ENCODE assay signal across 22 mouse cellular contexts in the genomic region with DNA sequence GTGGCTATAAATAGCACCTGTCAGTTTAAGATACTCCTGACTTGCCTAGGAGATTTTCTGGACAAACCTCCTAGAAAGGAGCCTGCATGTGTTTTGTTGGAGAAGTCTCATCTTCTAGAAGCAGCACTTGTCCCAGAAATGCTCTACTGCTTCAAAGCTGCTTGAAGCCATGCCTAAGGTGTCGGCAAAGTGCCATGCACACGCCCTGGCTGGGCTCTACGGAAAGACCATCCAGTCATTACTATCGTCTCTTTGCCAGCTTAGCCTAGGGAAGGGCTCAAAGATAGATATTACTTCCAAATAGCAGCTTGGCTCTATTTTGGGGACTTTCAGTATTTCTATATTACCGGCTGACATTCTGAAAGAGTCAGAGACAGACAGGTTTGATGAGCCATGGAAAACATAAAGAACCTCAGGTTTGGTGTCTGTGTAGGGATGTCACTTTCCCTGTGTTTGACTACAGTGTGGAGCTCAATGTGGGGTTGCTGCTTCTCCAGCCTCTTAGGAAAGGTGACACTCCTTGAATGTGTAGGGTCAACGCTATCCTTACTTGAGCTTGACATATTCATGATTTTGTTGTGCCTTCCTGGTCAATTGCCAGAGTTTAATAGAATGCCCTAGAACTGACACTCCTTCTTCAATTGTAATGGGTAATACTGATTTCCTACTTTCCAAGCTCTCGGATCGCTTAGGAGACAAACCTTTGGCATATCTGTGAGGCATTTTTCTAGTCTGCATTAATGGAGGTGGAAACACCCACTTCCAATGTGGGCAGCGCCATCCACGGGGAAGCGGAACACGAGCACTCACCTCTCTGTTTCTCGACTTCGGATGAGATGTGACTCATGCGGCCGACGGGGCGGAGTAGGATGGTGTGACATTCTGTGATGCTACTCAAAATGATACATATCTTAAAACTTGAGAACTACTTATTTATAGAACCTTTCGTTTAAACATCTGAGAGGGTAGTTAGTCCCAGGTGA.
DNase-seq lines count a peak whose midpoint lies in the region; ATAC-seq and TF ChIP-seq lines count a peak whose summit lies in the region.
"Had no signal": no experiment of that assay in that cellular context is flagged by ENCODE, and none has a peak within 500 bp of the region (broad histone marks: within the 10 kb centered on the region; RNA-seq: fewer than 3 reads in every experiment).

No protein-coding gene starts in this region.

- no peak overlapping the region for H3K4me2 ChIP-seq in stomach, postnatal 0 days (replicated peaks; ENCODE audit: low read depth)
- H3K4me2 ChIP-seq: hindbrain, embryonic 14.5 days; intestine, embryonic 15.5 days; liver, embryonic 12.5 days; lung, embryonic 14.5 days had no signal

- 91% methylated on average over 19 of the region's 19 CpGs for WGBS in stomach, postnatal 0 days

- no peak for ATAC-seq in activated CD4-positive, CD25-positive, alpha-beta regulatory T cell, adult 4 months
- ATAC-seq in stomach, postnatal 0 days (ENCODE audit: low FRiP score, low TSS enrichment) = no peak
- ATAC-seq: intestine, embryonic 15.5 days; liver, embryonic 12.5 days had no signal

- no peak overlapping the region for H3K4me3 ChIP-seq in layer of hippocampus, adult 2 months
- H3K4me3 ChIP-seq in ES-E14 (ENCODE audit: insufficient read depth in 1 of 2, low read depth in 1 of 2, low read length in 2 of 2, poor library complexity in 1 of 2, severe bottlenecking in 1 of 2) = no peak overlapping the region
- no peak overlapping the region for H3K4me3 ChIP-seq in stomach, postnatal 0 days (ENCODE audit: low read depth, low read length)
- H3K4me3 ChIP-seq: heart, embryonic 10.5 days; intestine, embryonic 15.5 days; limb, embryonic 10.5 days; liver, embryonic 12.5 days; midbrain, embryonic 10.5 days had no signal

- in situ Hi-C loops in ES-E14 (cut with MboI; ENCODE audit: low sequenced_read_pairs in 2 of 2, unreplicated experiment in 2 of 2) = loop anchor here (10.0 to 25.0 kb wide), 2 partner anchors 255 to 257 kb away; partner anchors contain the start of gene Enc1 (in 1 of the 2)

- 0 out of 2 replicates have a peak overlapping the region, but pooled peaks have one; percentile 2 for H3K27ac ChIP-seq in layer of hippocampus, adult 2 months
- H3K27ac ChIP-seq in ES-E14 (ENCODE audit: insufficient read depth, low read depth, low read length, poor library complexity, severe bottlenecking) = peak overlapping the region; percentile 82
- no peak overlapping the region for H3K27ac ChIP-seq in stomach, postnatal 0 days (replicated peaks)
- H3K27ac ChIP-seq: heart, embryonic 10.5 days; hindbrain, embryonic 14.5 days; intestine, embryonic 15.5 days; limb, embryonic 10.5 days; liver, embryonic 12.5 days; midbrain, embryonic 10.5 days had no signal

- no peaks in the 10 kb centered on the region for H3K9me3 ChIP-seq in ES-E14 (ENCODE audit: control insufficient read depth, insufficient read depth, low read depth, low read length)
- no peaks in the 10 kb centered on the region for H3K9me3 ChIP-seq in stomach, postnatal 0 days (ENCODE audit: control insufficient read depth, low read length)
- H3K9me3 ChIP-seq: heart, embryonic 10.5 days; intestine, embryonic 15.5 days; limb, embryonic 10.5 days; liver, embryonic 12.5 days; midbrain, embryonic 10.5 days had no signal

- peaks cover 0 to 9% of the 10 kb centered on the region in 2 experiments; a peak in 1 of 4 replicates for H3K4me1 ChIP-seq in ES-E14 (ENCODE audit: control insufficient read depth in 2 of 2, insufficient read depth in 2 of 2, low read length in 2 of 2, poor library complexity in 1 of 2)
- no peaks in the 10 kb centered on the region for H3K4me1 ChIP-seq in stomach, postnatal 0 days (replicated peaks; ENCODE audit: control insufficient read depth, insufficient read depth)
- H3K4me1 ChIP-seq: liver, embryonic 12.5 days had no signal

- DNase-seq in layer of hippocampus, adult 2 months (ENCODE audit: low spot score in 2 of 2) = no peak
- no peak for DNase-seq in layer of hippocampus, postnatal 14 days (ENCODE audit: low spot score in 2 of 2)
- DNase-seq in ES-E14 (ENCODE audit: low read depth, low spot score) = no peak
- DNase-seq in frontal cortex, postnatal 25 days (ENCODE audit: low spot score in 2 of 2) = peak; percentile 47 to 55
- DNase-seq in right cerebral cortex, postnatal 14 days = peak; percentile 42
- DNase-seq in stomach, postnatal 0 days (ENCODE audit: low spot score) = no peak
- no peak for DNase-seq in spleen, adult 12 weeks (ENCODE audit: low spot score)
- DNase-seq: cerebellum, postnatal 10 days; gastrocnemius, postnatal 25 days; heart, postnatal 14 days; kidney, postnatal 4 days; lung, postnatal 4 days; thymus, postnatal 4 days had no signal

- no peak for TF ChIP-seq CTCF in layer of hippocampus, adult 2 months (conservative IDR thresholded peaks at IDR 0.05)
- TF ChIP-seq CTCF in stomach, postnatal 0 days (IDR thresholded peaks at IDR 0.05; ENCODE audit: low read depth) = no peak

- H3K27me3 ChIP-seq in stomach, postnatal 0 days (ENCODE audit: control insufficient read depth, insufficient read depth, low read length) = no peaks in the 10 kb centered on the region
- H3K27me3 ChIP-seq: CH12.LX; intestine, embryonic 15.5 days had no signal

- peaks cover 65% of the 10 kb centered on the region for H3K36me3 ChIP-seq in ES-E14 (ENCODE audit: control insufficient read depth, insufficient read depth, low read length, poor library complexity, severe bottlenecking)
- H3K36me3 ChIP-seq in stomach, postnatal 0 days (ENCODE audit: control insufficient read depth, insufficient read depth, low read length) = no peaks in the 10 kb centered on the region
- H3K36me3 ChIP-seq: heart, embryonic 10.5 days; intestine, embryonic 15.5 days; limb, embryonic 10.5 days; liver, embryonic 12.5 days; midbrain, embryonic 10.5 days had no signal

- TF ChIP-seq EP300 in stomach, postnatal 0 days (optimal IDR thresholded peaks at IDR 0.05) = no peak

- peak overlapping the region; percentile 36; the same call in 1 of the 2 replicates for H3K9ac ChIP-seq in ES-E14 (ENCODE audit: insufficient read depth, low read depth, low read length, poor library complexity, severe bottlenecking)
- H3K9ac ChIP-seq in stomach, postnatal 0 days (ENCODE audit: low read length) = no peak overlapping the region
- H3K9ac ChIP-seq: hindbrain, embryonic 14.5 days; intestine, embryonic 15.5 days; liver, embryonic 12.5 days; lung, embryonic 14.5 days had no signal

TF ChIP-seq in ES-E14, 5 proteins besides CTCF, POLR2A, EP300 and RAD21:
- TF ChIP-seq HCFC1 (IDR thresholded peaks at IDR 0.05; ENCODE audit: borderline replicate concordance, insufficient read depth, low read length) (no peak), ZC3H11A (IDR thresholded peaks at IDR 0.05; ENCODE audit: borderline replicate concordance, low read depth, low read length) (0 out of 2 replicates have a peak, but pooled peaks have one; percentile 4), CHD2 (IDR thresholded peaks at IDR 0.05; ENCODE audit: low read depth, low read length) (0 out of 2 replicates have a peak, but pooled peaks have one; percentile 63), MAFK (IDR thresholded peaks at IDR 0.05; ENCODE audit: insufficient read depth, low read depth, low read length) (no peak), ZNF384 (IDR thresholded peaks at IDR 0.05; ENCODE audit: low read depth, low read length) (no peak)

Comparison
In these comparisons a context has a peak if more than half of its experiments do, and no peak if none do; other contexts are left out.
1. DNase-seq: peak in frontal cortex, postnatal 25 days (2 of 2) and right cerebral cortex, postnatal 14 days (single experiment); none in layer of hippocampus, adult 2 months (0 of 2), layer of hippocampus, postnatal 14 days (0 of 2), ES-E14 (single experiment), stomach, postnatal 0 days (single experiment) and spleen, adult 12 weeks (single experiment).